In the genomic region with DNA sequence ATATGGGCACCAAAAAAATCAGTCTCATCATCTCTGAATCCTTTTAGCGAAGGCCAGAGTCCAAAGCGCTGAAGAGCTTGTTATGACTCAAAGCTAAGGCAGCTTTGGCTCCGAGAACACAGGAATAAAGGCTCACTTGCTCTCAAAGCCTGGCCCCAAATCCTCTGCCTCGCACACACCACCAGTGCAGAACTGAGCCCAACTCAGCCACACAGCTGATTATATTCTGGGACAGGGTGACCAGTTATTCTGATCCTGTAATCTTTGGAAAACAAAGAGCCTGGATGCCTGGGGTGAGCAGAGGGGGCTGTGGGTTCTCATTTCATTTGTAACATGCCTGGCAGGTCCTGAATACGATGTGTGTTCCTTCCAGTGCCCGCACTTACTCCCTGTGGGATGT, we compare ENCODE assay signal across 24 mouse cellular contexts.
DNase-seq lines count a peak whose midpoint lies in the region; ATAC-seq and TF ChIP-seq lines count a peak whose summit lies in the region.
"Had no signal": no experiment of that assay in that cellular context is flagged by ENCODE, and none has a peak within 500 bp of the region (broad histone marks: within the 10 kb centered on the region; RNA-seq: fewer than 3 reads in every experiment).

No protein-coding gene starts in this region.

- no peak overlapping the region for H3K4me3 ChIP-seq in forebrain, embryonic 10.5 days
- H3K4me3 ChIP-seq in forebrain, embryonic 12.5 days (replicated peaks) = no peak overlapping the region
- no peak overlapping the region for H3K4me3 ChIP-seq in midbrain, embryonic 12.5 days
- no peak overlapping the region for H3K4me3 ChIP-seq in hindbrain, postnatal 0 days (ENCODE audit: low read length)
- H3K4me3 ChIP-seq: embryonic facial prominence, embryonic 13.5 days; heart, adult 2 months; megakaryocyte, embryonic 14.5 days; myocyte; neural tube, embryonic 15.5 days; stomach, embryonic 15.5 days had no signal

- H3K36me3 ChIP-seq in forebrain, embryonic 10.5 days (replicated peaks) = no peaks in the 10 kb centered on the region
- H3K36me3 ChIP-seq in forebrain, embryonic 12.5 days (replicated peaks) = no peaks in the 10 kb centered on the region
- no peaks in the 10 kb centered on the region for H3K36me3 ChIP-seq in midbrain, embryonic 12.5 days
- H3K36me3 ChIP-seq in hindbrain, postnatal 0 days (ENCODE audit: insufficient read depth, low read length) = no peaks in the 10 kb centered on the region
- H3K36me3 ChIP-seq: embryonic facial prominence, embryonic 13.5 days; G1E; neural tube, embryonic 15.5 days; stomach, embryonic 15.5 days had no signal

- no peak overlapping the region for H3K9ac ChIP-seq in forebrain, embryonic 12.5 days
- H3K9ac ChIP-seq in midbrain, embryonic 12.5 days (replicated peaks) = no peak overlapping the region
- H3K9ac ChIP-seq in hindbrain, postnatal 0 days (replicated peaks; ENCODE audit: low read length) = no peak overlapping the region
- H3K9ac ChIP-seq: embryonic facial prominence, embryonic 13.5 days; liver, embryonic 14.5 days; neural tube, embryonic 15.5 days; stomach, embryonic 15.5 days had no signal

- TF ChIP-seq CTCF in hindbrain, postnatal 0 days (IDR thresholded peaks at IDR 0.05; ENCODE audit: low read depth) = no peak

- WGBS in forebrain, embryonic 10.5 days = 68% methylated on average over 6 of the region's 6 CpGs
- WGBS in forebrain, embryonic 12.5 days = 45% methylated on average over 6 of the region's 6 CpGs
- WGBS in midbrain, embryonic 12.5 days = 30% methylated on average over 6 of the region's 6 CpGs
- 30% methylated on average over 6 of the region's 6 CpGs for WGBS in hindbrain, postnatal 0 days

- peaks cover 23% of the 10 kb centered on the region for H3K4me1 ChIP-seq in forebrain, embryonic 10.5 days
- peaks cover 21% of the 10 kb centered on the region for H3K4me1 ChIP-seq in forebrain, embryonic 12.5 days
- peaks cover 27% of the 10 kb centered on the region for H3K4me1 ChIP-seq in midbrain, embryonic 12.5 days
- no peaks in the 10 kb centered on the region for H3K4me1 ChIP-seq in hindbrain, postnatal 0 days (ENCODE audit: insufficient read depth, low read length)
- H3K4me1 ChIP-seq: megakaryocyte, embryonic 14.5 days; stomach, embryonic 15.5 days had no signal

- H3K27me3 ChIP-seq in forebrain, embryonic 10.5 days (ENCODE audit: poor library complexity, severe bottlenecking) = peaks cover 8% of the 10 kb centered on the region
- H3K27me3 ChIP-seq in forebrain, embryonic 12.5 days = peaks cover 14% of the 10 kb centered on the region; the same call in 1 of the 2 replicates
- peaks cover 20% of the 10 kb centered on the region for H3K27me3 ChIP-seq in midbrain, embryonic 12.5 days
- no peaks in the 10 kb centered on the region for H3K27me3 ChIP-seq in hindbrain, postnatal 0 days (ENCODE audit: insufficient read depth, low read length)
- H3K27me3 ChIP-seq: embryonic facial prominence, embryonic 13.5 days; megakaryocyte, embryonic 14.5 days; stomach, embryonic 15.5 days had no signal

- no peak overlapping the region for H3K4me2 ChIP-seq in forebrain, embryonic 12.5 days
- peak overlapping the region; percentile 17; the same call in 1 of the 2 replicates for H3K4me2 ChIP-seq in midbrain, embryonic 12.5 days (replicated peaks)
- no peak overlapping the region for H3K4me2 ChIP-seq in hindbrain, postnatal 0 days (ENCODE audit: low read depth, low read length)
- H3K4me2 ChIP-seq: embryonic facial prominence, embryonic 13.5 days; neural tube, embryonic 15.5 days; stomach, embryonic 15.5 days had no signal

- no peak for DNase-seq in forebrain, embryonic 10.5 days (ENCODE audit: extremely low spot score, low spot score)
- DNase-seq in layer of hippocampus, postnatal 14 days (ENCODE audit: low spot score in 2 of 2) = peak; percentile 15 to 47
- no peak for DNase-seq in layer of hippocampus, adult 9-10 months (ENCODE audit: low spot score)
- DNase-seq in urinary bladder, adult 2 months (ENCODE audit: low spot score) = no peak
- no peak for DNase-seq in lung, postnatal 10 days
- DNase-seq in hindbrain, postnatal 0 days (ENCODE audit: low spot score) = no peak
- DNase-seq: cerebellum, adult 9-10 months; gastrocnemius, postnatal 10 days; heart, adult 2 months; heart, postnatal 36 days; kidney, adult 18-20 months; right cerebral cortex, postnatal 14 days; thymus, adult 18-20 months had no signal

- 0 out of 2 replicates have a peak overlapping the region, but pooled peaks have one; percentile 26 for H3K27ac ChIP-seq in forebrain, embryonic 10.5 days
- H3K27ac ChIP-seq in forebrain, embryonic 12.5 days = no peak overlapping the region
- H3K27ac ChIP-seq in midbrain, embryonic 12.5 days (replicated peaks) = peak overlapping the region; percentile 16; the same call in 1 of the 2 replicates
- no peak overlapping the region for H3K27ac ChIP-seq in hindbrain, postnatal 0 days
- H3K27ac ChIP-seq: embryonic facial prominence, embryonic 13.5 days; heart, adult 2 months; kidney, postnatal 0 days; liver, embryonic 14.5 days; neural tube, embryonic 15.5 days; stomach, embryonic 15.5 days had no signal

- ATAC-seq in forebrain, embryonic 12.5 days (ENCODE audit: low FRiP score) = no peak
- no peak for ATAC-seq in midbrain, embryonic 12.5 days (ENCODE audit: low FRiP score, low read depth)
- no peak for ATAC-seq in hindbrain, postnatal 0 days
- ATAC-seq: CD4-positive, CD25-positive, alpha-beta regulatory T cell, adult 4 months had no signal

- H3K9me3 ChIP-seq in forebrain, embryonic 10.5 days = no peaks in the 10 kb centered on the region
- H3K9me3 ChIP-seq in forebrain, embryonic 12.5 days = no peaks in the 10 kb centered on the region
- H3K9me3 ChIP-seq in midbrain, embryonic 12.5 days = no peaks in the 10 kb centered on the region
- no peaks in the 10 kb centered on the region for H3K9me3 ChIP-seq in hindbrain, postnatal 0 days (ENCODE audit: low read length)
- H3K9me3 ChIP-seq: embryonic facial prominence, embryonic 13.5 days; neural tube, embryonic 15.5 days; stomach, embryonic 15.5 days had no signal

Comparison
In these comparisons a context has a peak if more than half of its experiments do, and no peak if none do; other contexts are left out.
1. DNase-seq: peak in layer of hippocampus, postnatal 14 days (2 of 2); none in forebrain, embryonic 10.5 days (single experiment), layer of hippocampus, adult 9-10 months (single experiment), urinary bladder, adult 2 months (single experiment), lung, postnatal 10 days (single experiment) and hindbrain, postnatal 0 days (single experiment).
2. H3K27ac ChIP-seq: peak in forebrain, embryonic 10.5 days (single experiment) and midbrain, embryonic 12.5 days (single experiment); none in forebrain, embryonic 12.5 days (single experiment) and hindbrain, postnatal 0 days (single experiment).